15 mouse cellular contexts compared by ENCODE assay signal in genomic region chr5:150644926-150645325, GRCm38 (mm10).
"Had no signal": no experiment of that assay in that cellular context is flagged by ENCODE, and none has a peak within 500 bp of the region (broad histone marks: within the 10 kb centered on the region; RNA-seq: fewer than 3 reads in every experiment).

No protein-coding gene starts in this region.

- H3K4me3 ChIP-seq: intestine, embryonic 15.5 days; limb, embryonic 13.5 days; midbrain, embryonic 10.5 days; myocyte; neural tube, embryonic 15.5 days had no signal

- H3K4me2 ChIP-seq: intestine, embryonic 15.5 days; limb, embryonic 13.5 days; neural tube, embryonic 15.5 days had no signal

- H3K4me1 ChIP-seq: intestine, embryonic 15.5 days; limb, embryonic 13.5 days; midbrain, embryonic 10.5 days; neural tube, embryonic 15.5 days had no signal

- DNase-seq: kidney, adult 18-20 months; kidney, postnatal 14 days; layer of hippocampus, adult 9-11 months; left cerebral cortex, postnatal 4 days; lung, adult 18-20 months; midbrain, embryonic 14.5 days; right cerebral cortex, postnatal 4 days; spleen, adult 18-20 months; thymus, adult 18-20 months; thymus, postnatal 14 days had no signal

- ATAC-seq: intestine, embryonic 15.5 days had no signal

- H3K27me3 ChIP-seq: intestine, embryonic 15.5 days; limb, embryonic 13.5 days; neural tube, embryonic 15.5 days had no signal

- H3K9me3 ChIP-seq: intestine, embryonic 15.5 days; limb, embryonic 13.5 days; midbrain, embryonic 10.5 days; neural tube, embryonic 15.5 days had no signal

- H3K27ac ChIP-seq: intestine, embryonic 15.5 days; limb, embryonic 13.5 days; midbrain, embryonic 10.5 days; neural tube, embryonic 15.5 days had no signal

- H3K9ac ChIP-seq: intestine, embryonic 15.5 days; limb, embryonic 13.5 days; neural tube, embryonic 15.5 days had no signal
